Mouse (Mus musculus): ENCODE measurements around the gene Ehbp1. TPM values are rescaled to one million over a fixed set of nuclear protein-coding genes. Genes with fewer than 3 reads are reported as not detected.
A peak's percentile ranks its signal among the peaks of the same experiment; 100 is the strongest.

Gene Ehbp1
- total and polyA plus RNA-seq, 2 experiments from 2014 or later = 15.4 to 33.4 TPM

DNA sequence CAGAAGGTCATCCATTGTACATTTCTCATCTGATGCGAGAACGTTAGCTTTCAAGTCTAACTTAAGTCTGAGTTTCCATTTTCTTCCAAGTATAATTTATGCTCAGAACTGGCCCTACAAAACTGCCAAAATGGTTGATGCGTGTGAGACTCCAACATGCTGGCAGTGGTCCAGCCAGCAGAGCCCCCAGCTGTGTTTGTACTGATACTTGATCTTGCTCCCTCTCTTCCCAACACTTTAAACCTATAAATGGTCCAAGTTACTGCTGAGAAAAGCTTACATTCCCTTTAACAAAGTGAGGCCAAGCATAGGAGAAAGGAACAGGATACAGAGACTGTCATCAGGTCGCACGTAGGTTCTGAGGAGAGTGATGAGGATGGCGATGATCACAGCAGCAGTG is 111.2 kb downstream of the Ehbp1 start:
- no peak for TF ChIP-seq CTCF (IDR thresholded peaks at IDR 0.05)
- WGBS = 81% methylated on average over 6 of the region's 6 CpGs
- Histone ChIP-seq H3K4me2 (ENCODE audit: low read depth, low read length, poor library complexity, severe bottlenecking) (no peak overlapping the region), H3K4me3 (ENCODE audit: low read depth, low read length) (no peak overlapping the region), H3K27me3 (ENCODE audit: insufficient read depth, low read length) (no peaks in the 10 kb centered on the region), H3K9ac (replicated peaks; ENCODE audit: low read length, poor library complexity, severe bottlenecking) (no peak overlapping the region), H3K4me1 (ENCODE audit: insufficient read depth, low read length) (no peaks in the 10 kb centered on the region), H3K9me3 (ENCODE audit: low read length) (no peaks in the 10 kb centered on the region), H3K36me3 (ENCODE audit: insufficient read depth, low read length) (no peaks in the 10 kb centered on the region; the same call in 1 of the 2 replicates), H3K27ac (ENCODE audit: low read depth, low read length) (no peak overlapping the region)
- ATAC-seq (ENCODE audit: low FRiP score) (no peak), DNase-seq (ENCODE audit: low spot score) (peak; percentile 19)

DNA sequence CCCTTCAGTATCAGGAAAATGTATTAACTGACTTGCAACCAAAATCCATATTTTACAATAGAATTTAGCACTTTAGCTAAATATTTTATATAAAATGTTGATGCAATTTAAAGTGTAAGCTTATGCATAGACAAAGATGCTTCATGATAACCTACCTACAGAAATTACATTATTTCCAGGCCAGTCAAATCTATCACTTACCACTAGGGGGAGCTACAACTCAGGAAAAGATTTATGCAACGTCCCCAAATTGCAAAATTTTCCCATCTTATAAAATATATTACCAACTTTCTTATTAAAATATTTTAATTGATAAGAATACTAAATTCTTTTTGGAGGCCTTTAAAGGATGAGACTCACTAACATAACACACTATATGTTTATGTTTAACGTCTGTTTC is 116.5 kb downstream of the Ehbp1 start:
- Histone ChIP-seq H3K27me3 (ENCODE audit: insufficient read depth, low read length) (no peaks in the 10 kb centered on the region), H3K4me1 (ENCODE audit: insufficient read depth, low read length) (no peaks in the 10 kb centered on the region), H3K9ac (replicated peaks; ENCODE audit: low read length, poor library complexity, severe bottlenecking) (no peak overlapping the region), H3K36me3 (ENCODE audit: insufficient read depth, low read length) (no peaks in the 10 kb centered on the region; the same call in 1 of the 2 replicates), H3K4me2 (ENCODE audit: low read depth, low read length, poor library complexity, severe bottlenecking) (no peak overlapping the region), H3K4me3 (ENCODE audit: low read depth, low read length) (no peak overlapping the region), H3K27ac (ENCODE audit: low read depth, low read length) (no peak overlapping the region), H3K9me3 (ENCODE audit: low read length) (no peaks in the 10 kb centered on the region)
- DNase-seq (ENCODE audit: low spot score) = peak; percentile 66
- no peak for ATAC-seq (ENCODE audit: low FRiP score)
- peak; percentile 85 for TF ChIP-seq CTCF (IDR thresholded peaks at IDR 0.05)
- 49% methylated on average over 2 of the region's 2 CpGs for WGBS

DNA sequence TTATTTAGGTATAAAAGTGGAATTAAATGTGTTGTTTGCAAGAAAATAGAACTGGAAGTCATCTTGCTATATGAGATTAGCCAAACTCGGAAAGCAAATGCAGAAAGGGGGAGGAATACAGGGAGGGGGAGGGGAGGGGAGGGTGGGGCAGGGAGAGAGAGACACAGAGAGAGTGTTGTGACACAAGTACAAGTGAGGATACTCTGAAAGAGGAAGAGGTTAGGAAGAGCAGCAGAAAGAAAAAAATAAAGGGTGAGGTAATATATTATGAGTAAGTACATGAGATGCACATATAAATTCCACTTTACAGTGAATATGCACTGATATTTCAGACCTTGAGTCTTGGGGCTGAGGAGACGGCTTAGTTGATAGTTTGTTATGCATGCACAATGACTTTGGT is 123.9 kb downstream of the Ehbp1 start:
- Histone ChIP-seq H3K4me3 (ENCODE audit: low read depth, low read length) (no peak overlapping the region), H3K4me2 (ENCODE audit: low read depth, low read length, poor library complexity, severe bottlenecking) (no peak overlapping the region), H3K27ac (ENCODE audit: low read depth, low read length) (no peak overlapping the region), H3K36me3 (ENCODE audit: insufficient read depth, low read length) (no peaks in the 10 kb centered on the region), H3K4me1 (ENCODE audit: insufficient read depth, low read length) (no peaks in the 10 kb centered on the region), H3K9me3 (ENCODE audit: low read length) (no peaks in the 10 kb centered on the region), H3K27me3 (ENCODE audit: insufficient read depth, low read length) (no peaks in the 10 kb centered on the region), H3K9ac (replicated peaks; ENCODE audit: low read length, poor library complexity, severe bottlenecking) (no peak overlapping the region)
- no peak for TF ChIP-seq CTCF (IDR thresholded peaks at IDR 0.05)
- ATAC-seq (ENCODE audit: low FRiP score) (no peak), DNase-seq (ENCODE audit: low spot score) (no peak)
- 68% methylated on average over 2 of the region's 2 CpGs for WGBS

- Histone ChIP-seq H3K27ac (ENCODE audit: low read depth, low read length) (no peak overlapping the region), H3K4me3 (ENCODE audit: low read depth, low read length) (no peak overlapping the region), H3K36me3 (ENCODE audit: insufficient read depth, low read length) (no peaks in the 10 kb centered on the region), H3K4me2 (ENCODE audit: low read depth, low read length, poor library complexity, severe bottlenecking) (no peak overlapping the region), H3K27me3 (ENCODE audit: insufficient read depth, low read length) (no peaks in the 10 kb centered on the region), H3K4me1 (ENCODE audit: insufficient read depth, low read length) (no peaks in the 10 kb centered on the region), H3K9me3 (ENCODE audit: low read length) (no peaks in the 10 kb centered on the region), H3K9ac (replicated peaks; ENCODE audit: low read length, poor library complexity, severe bottlenecking) (no peak overlapping the region)
- no peak for TF ChIP-seq CTCF (IDR thresholded peaks at IDR 0.05)
- ATAC-seq (ENCODE audit: low FRiP score) (no peak), DNase-seq (ENCODE audit: low spot score) (no peak)
- WGBS = 29% methylated on average over 7 of the region's 7 CpGs
Measured at GRCm38 (mm10) chr11:22216941-22217340, 125.2 kb downstream of the Ehbp1 start.

- TF ChIP-seq CTCF (IDR thresholded peaks at IDR 0.05) = peak; percentile 79
- ATAC-seq (ENCODE audit: low FRiP score) (peak; percentile 68), DNase-seq (ENCODE audit: low spot score) (peak; percentile 78)
- Histone ChIP-seq H3K27ac (ENCODE audit: low read depth, low read length) (no peak overlapping the region), H3K36me3 (ENCODE audit: insufficient read depth, low read length) (no peaks in the 10 kb centered on the region), H3K4me1 (ENCODE audit: insufficient read depth, low read length) (no peaks in the 10 kb centered on the region), H3K27me3 (ENCODE audit: insufficient read depth, low read length) (no peaks in the 10 kb centered on the region), H3K9ac (replicated peaks; ENCODE audit: low read length, poor library complexity, severe bottlenecking) (no peak overlapping the region), H3K4me3 (ENCODE audit: low read depth, low read length) (no peak overlapping the region), H3K9me3 (ENCODE audit: low read length) (no peaks in the 10 kb centered on the region), H3K4me2 (ENCODE audit: low read depth, low read length, poor library complexity, severe bottlenecking) (no peak overlapping the region)
- WGBS = 0% methylated on average over 1 of the region's 1 CpGs
Measured at GRCm38 (mm10) chr11:22206611-22207010, 135.5 kb downstream of the Ehbp1 start.

DNA sequence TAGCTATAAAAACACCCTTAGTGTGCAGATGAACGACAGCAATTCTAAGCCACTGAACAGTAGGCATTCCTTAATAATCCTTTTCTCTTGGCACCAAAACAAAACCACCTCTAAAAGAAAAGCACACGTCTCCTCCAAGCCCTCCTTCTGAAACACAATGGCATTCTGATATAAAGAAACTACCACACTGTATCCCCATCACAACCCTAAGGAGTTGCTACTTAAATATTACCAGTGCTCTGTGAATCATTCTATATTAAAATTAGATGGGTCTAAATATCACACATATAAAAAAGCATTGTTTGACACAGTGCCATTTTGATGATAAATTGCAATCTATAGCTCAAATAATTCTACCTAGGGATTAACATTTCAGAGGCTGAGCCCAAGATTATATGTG is 135.9 kb downstream of the Ehbp1 start:
- no peak for TF ChIP-seq CTCF (IDR thresholded peaks at IDR 0.05)
- Histone ChIP-seq H3K4me2 (ENCODE audit: low read depth, low read length, poor library complexity, severe bottlenecking) (no peak overlapping the region), H3K4me3 (ENCODE audit: low read depth, low read length) (no peak overlapping the region), H3K36me3 (ENCODE audit: insufficient read depth, low read length) (no peaks in the 10 kb centered on the region), H3K27me3 (ENCODE audit: insufficient read depth, low read length) (no peaks in the 10 kb centered on the region), H3K9ac (replicated peaks; ENCODE audit: low read length, poor library complexity, severe bottlenecking) (no peak overlapping the region), H3K27ac (ENCODE audit: low read depth, low read length) (no peak overlapping the region), H3K4me1 (ENCODE audit: insufficient read depth, low read length) (no peaks in the 10 kb centered on the region), H3K9me3 (ENCODE audit: low read length) (no peaks in the 10 kb centered on the region)
- ATAC-seq (ENCODE audit: low FRiP score) (no peak), DNase-seq (ENCODE audit: low spot score) (no peak)
- WGBS = 11% methylated on average over 2 of the region's 2 CpGs
